Comparison of ENCODE assay signal across 9 mouse cellular contexts in genomic region chr4:97777081-97777705, GRCm38 (mm10). TPM values are rescaled to one million over a fixed set of nuclear protein-coding genes. Genes with fewer than 3 reads are reported as not detected.
A peak's percentile ranks its signal among the peaks of the same experiment; 100 is the strongest.
DNase-seq lines count a peak whose midpoint lies in the region; ATAC-seq lines count a peak whose summit lies in the region.
"Had no signal": no experiment of that assay in that cellular context is flagged by ENCODE, and none has a peak within 500 bp of the region (broad histone marks: within the 10 kb centered on the region; RNA-seq: fewer than 3 reads in every experiment).

No protein-coding gene starts in this region.

- H3K4me3 ChIP-seq in forebrain, embryonic 13.5 days = peak overlapping the region; percentile 96
- H3K4me3 ChIP-seq in hindbrain, embryonic 16.5 days (ENCODE audit: low read length) = peak overlapping the region; percentile 80
- peak overlapping the region; percentile 68 for H3K4me3 ChIP-seq in liver, embryonic 13.5 days (replicated peaks)
- H3K4me3 ChIP-seq in neural tube, embryonic 14.5 days (ENCODE audit: low read depth, low read length) = peak overlapping the region; percentile 90

- peak overlapping the region; percentile 98 for H3K27ac ChIP-seq in forebrain, embryonic 13.5 days
- peak overlapping the region; percentile 90 for H3K27ac ChIP-seq in hindbrain, embryonic 16.5 days (ENCODE audit: low read depth, low read length)
- H3K27ac ChIP-seq in liver, embryonic 13.5 days = peak overlapping the region; percentile 64
- peak overlapping the region; percentile 90 for H3K27ac ChIP-seq in neural tube, embryonic 14.5 days (ENCODE audit: low read depth, low read length)

- peak; percentile 57 for ATAC-seq in forebrain, embryonic 13.5 days
- ATAC-seq in hindbrain, embryonic 16.5 days = peak; percentile 34
- ATAC-seq in liver, embryonic 13.5 days (ENCODE audit: low read depth) = peak; percentile 23; the same call in 1 of the 2 replicates
- peak; percentile 62 for ATAC-seq in neural tube, embryonic 14.5 days (ENCODE audit: low read depth)

- 0 out of 2 replicates have a peak, but pooled peaks cover 3% of the 10 kb centered on the region for H3K27me3 ChIP-seq in forebrain, embryonic 13.5 days
- 0 out of 2 replicates have a peak, but pooled peaks cover 2% of the 10 kb centered on the region for H3K27me3 ChIP-seq in hindbrain, embryonic 16.5 days (replicated peaks; ENCODE audit: control insufficient read depth, insufficient read depth, low read length)
- H3K27me3 ChIP-seq in liver, embryonic 13.5 days = peaks cover 74% of the 10 kb centered on the region
- 0 out of 2 replicates have a peak, but pooled peaks cover 2% of the 10 kb centered on the region for H3K27me3 ChIP-seq in neural tube, embryonic 14.5 days (ENCODE audit: control insufficient read depth, insufficient read depth, low read length)

- peaks cover 43% of the 10 kb centered on the region for H3K4me1 ChIP-seq in forebrain, embryonic 13.5 days
- peaks cover 2% of the 10 kb centered on the region for H3K4me1 ChIP-seq in hindbrain, embryonic 16.5 days (ENCODE audit: control insufficient read depth, insufficient read depth, low read depth, low read length)
- peaks cover 21% of the 10 kb centered on the region for H3K4me1 ChIP-seq in liver, embryonic 13.5 days (replicated peaks)
- H3K4me1 ChIP-seq in neural tube, embryonic 14.5 days (ENCODE audit: control insufficient read depth, insufficient read depth, low read length) = 0 out of 2 replicates have a peak, but pooled peaks cover 2% of the 10 kb centered on the region

- H3K9ac ChIP-seq in forebrain, embryonic 13.5 days = peak overlapping the region; percentile 100
- peak overlapping the region; percentile 88 for H3K9ac ChIP-seq in hindbrain, embryonic 16.5 days (ENCODE audit: low read depth, low read length)
- peak overlapping the region; percentile 73; the same call in 1 of the 2 replicates for H3K9ac ChIP-seq in liver, embryonic 13.5 days
- peak overlapping the region; percentile 96 for H3K9ac ChIP-seq in neural tube, embryonic 14.5 days (replicated peaks; ENCODE audit: low read depth, low read length)

- H3K36me3 ChIP-seq in forebrain, embryonic 13.5 days (ENCODE audit: poor library complexity, severe bottlenecking) = no peaks in the 10 kb centered on the region
- H3K36me3 ChIP-seq in hindbrain, embryonic 16.5 days (ENCODE audit: control insufficient read depth, insufficient read depth, low read length) = no peaks in the 10 kb centered on the region
- H3K36me3 ChIP-seq in liver, embryonic 13.5 days = no peaks in the 10 kb centered on the region
- H3K36me3 ChIP-seq in neural tube, embryonic 14.5 days (ENCODE audit: control insufficient read depth, insufficient read depth, low read length) = no peaks in the 10 kb centered on the region

- no peaks in the 10 kb centered on the region for H3K9me3 ChIP-seq in forebrain, embryonic 13.5 days (replicated peaks)
- no peaks in the 10 kb centered on the region for H3K9me3 ChIP-seq in hindbrain, embryonic 16.5 days (ENCODE audit: control insufficient read depth, low read length)
- H3K9me3 ChIP-seq in liver, embryonic 13.5 days (replicated peaks) = no peaks in the 10 kb centered on the region
- H3K9me3 ChIP-seq in neural tube, embryonic 14.5 days (ENCODE audit: control insufficient read depth, low read length) = no peaks in the 10 kb centered on the region

- WGBS in forebrain, embryonic 13.5 days = under 1% methylated on average over 25 of the region's 77 CpGs
- WGBS in hindbrain, embryonic 16.5 days = 0% methylated on average over 26 of the region's 77 CpGs
- WGBS in liver, embryonic 13.5 days (ENCODE audit: insufficient replicate concordance) = under 1% methylated on average over 42 of the region's 77 CpGs
- under 1% methylated on average over 31 of the region's 77 CpGs for WGBS in neural tube, embryonic 14.5 days

- peak; percentile 73 to 92 for DNase-seq in adrenal gland, adult (ENCODE audit: inconsistent age in 2 of 2, low spot score in 1 of 2)
- DNase-seq in adrenal gland, adult 8-10 months = no peak
- DNase-seq in adrenal gland, postnatal 10 days = peak; percentile 78
- no peak for DNase-seq in liver, embryonic 13.5 days
- peak; percentile 48 to 68 for DNase-seq in urinary bladder, adult 18-20 months (ENCODE audit: low spot score in 2 of 2)

- H3K4me2 ChIP-seq in forebrain, embryonic 13.5 days = peak overlapping the region; percentile 82
- H3K4me2 ChIP-seq in hindbrain, embryonic 16.5 days (ENCODE audit: low read length) = peak overlapping the region; percentile 67
- peak overlapping the region; percentile 71 for H3K4me2 ChIP-seq in liver, embryonic 13.5 days
- H3K4me2 ChIP-seq in neural tube, embryonic 14.5 days (ENCODE audit: low read depth, low read length) = peak overlapping the region; percentile 91

RNA-seq across cellular contexts. Expression of gene E130114P18Rik, which starts 0.7 kb away (rescaled TPM):
- under 1 TPM in 3 of 4 experiments, not detected in 1; 0.28 to 0.73 (median 0.59) TPM for total RNA-seq in adrenal gland, adult 8-10 months (2022)
- total RNA-seq in adrenal gland, postnatal 10 days (2021) = under 1 TPM; 0.48 to 0.69 TPM
- polyA plus RNA-seq in forebrain, embryonic 13.5 days (2015; fragmentation: Nextera tagmentation; extraction: Ambion mirVana) = 64.7 and 71.1 TPM in 2 replicates
- polyA plus RNA-seq in hindbrain, embryonic 16.5 days (2015; fragmentation: Nextera tagmentation; extraction: Ambion mirVana) = 20.9 and 21.5 TPM in 2 replicates
- 0.09 TPM in 1 of 2 replicates, not detected in the other for polyA plus RNA-seq in liver, embryonic 13.5 days (2015; fragmentation: Nextera tagmentation; extraction: Ambion mirVana)
- 22.6 and 24.6 TPM in 2 replicates for polyA plus RNA-seq in neural tube, embryonic 14.5 days (2014; fragmentation: Nextera tagmentation; extraction: Ambion mirVana)
- polyA plus RNA-seq: large intestine, adult 2 months had no signal

RNA-seq across cellular contexts. Expression of gene Nfia, which starts 4.7 kb away (rescaled TPM):
- total RNA-seq in adrenal gland, adult 8-10 months (2022) = 100 to 1,000 TPM; 117 to 145 (median 127) TPM
- total RNA-seq in adrenal gland, postnatal 10 days (2021) = 100 to 1,000 TPM; 212 to 228 TPM
- 93.7 and 121 TPM in 2 replicates for polyA plus RNA-seq in forebrain, embryonic 13.5 days (2015; fragmentation: Nextera tagmentation; extraction: Ambion mirVana)
- 38.4 and 43.4 TPM in 2 replicates for polyA plus RNA-seq in hindbrain, embryonic 16.5 days (2015; fragmentation: Nextera tagmentation; extraction: Ambion mirVana)
- polyA plus RNA-seq in liver, embryonic 13.5 days (2015; fragmentation: Nextera tagmentation; extraction: Ambion mirVana) = 3.0 and 3.8 TPM in 2 replicates
- 50.0 and 55.0 TPM in 2 replicates for polyA plus RNA-seq in neural tube, embryonic 14.5 days (2014; fragmentation: Nextera tagmentation; extraction: Ambion mirVana)

Comparison
In these comparisons a context has a peak if more than half of its experiments do, and no peak if none do; other contexts are left out.
1. DNase-seq: peak in adrenal gland, adult (2 of 2), adrenal gland, postnatal 10 days (single experiment) and urinary bladder, adult 18-20 months (2 of 2); none in adrenal gland, adult 8-10 months (single experiment) and liver, embryonic 13.5 days (single experiment).
2. RNA of gene E130114P18Rik, which starts 0.7 kb away (polyA plus RNA-seq): 64.7 to 71.1 TPM in forebrain, embryonic 13.5 days, 22.6 to 24.6 TPM in neural tube, embryonic 14.5 days and 20.9 to 21.5 TPM in hindbrain, embryonic 16.5 days; 0.09 TPM in liver, embryonic 13.5 days; every median in the first group is over 10 times any median in the second.
3. Peak in every context shown above with its lines, with median percentiles within 50 percentile points of each other: ATAC-seq, H3K27ac ChIP-seq, H3K4me2 ChIP-seq, H3K4me3 ChIP-seq and H3K9ac ChIP-seq.